Mouse (Mus musculus) lung, adult 2 months (tissue): ENCODE results near the gene Smyd3.

ENCODE experiments used
- CTCF ChIP-seq: fragments of 200-500 bp; IDR thresholded peaks from 2 replicates; pipeline ENCODE4 v1.5.1; 2011; ENCODE audit warnings: mild to moderate bottlenecking, low read length, control low read depth; ENCODE audit not compliant: insufficient read depth
- POLR2A ChIP-seq: fragments of 200-500 bp; IDR thresholded peaks from 2 replicates; pipeline ENCODE4 v1.6.1; 2011; ENCODE audit warnings: low read depth, mild to moderate bottlenecking, control low read depth, low read length, borderline replicate concordance; ENCODE audit errors: extremely low read depth

DNA sequence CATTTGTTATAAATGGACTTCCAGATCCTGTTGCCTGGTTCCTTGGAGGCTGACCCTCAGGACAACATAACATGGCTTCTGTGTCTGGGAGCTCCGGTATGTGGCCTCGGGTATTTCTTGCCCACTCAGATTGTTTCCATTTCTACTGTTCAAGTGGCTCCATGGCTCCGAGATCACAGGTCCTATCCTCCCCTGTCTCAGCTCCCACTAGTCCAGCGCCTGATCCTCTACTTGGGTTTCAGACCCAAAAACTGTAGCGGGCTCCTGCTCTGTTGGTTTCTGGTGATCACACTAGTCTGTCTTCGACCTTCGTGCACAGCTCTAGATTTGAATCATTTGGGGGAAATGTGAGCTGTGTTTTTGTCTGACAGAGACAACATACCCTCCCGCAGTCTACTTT, 347.3 kb downstream of the Smyd3 start:
- TF ChIP-seq POLR2A = no peak
- TF ChIP-seq CTCF = no peak
